Mouse (Mus musculus): Measurements from ENCODE around the gene Rexo5. TPM values are rescaled to one million over a fixed set of nuclear protein-coding genes. Genes with fewer than 3 reads are reported as not detected.
A peak's percentile ranks its signal among the peaks of the same experiment; 100 is the strongest.

Gene Rexo5
- polyA plus RNA-seq, 1 experiment from 2014 or later: 10.8 TPM

- no peak for ATAC-seq (replicated peaks)
- H3K27me3 ChIP-seq (replicated peaks): no peaks in the 10 kb centered on the region
- no peaks in the 10 kb centered on the region for H3K9me3 ChIP-seq
- 73% methylated on average over 4 of the region's 4 CpGs for WGBS
- H3K4me1 ChIP-seq: 0 out of 2 replicates have a peak, but pooled peaks cover 5% of the 10 kb centered on the region
- H3K9ac ChIP-seq: no peak overlapping the region
- H3K4me2 ChIP-seq: no peak overlapping the region
- no peak overlapping the region for H3K4me3 ChIP-seq
- H3K36me3 ChIP-seq (replicated peaks): no peaks in the 10 kb centered on the region
- H3K27ac ChIP-seq: no peak overlapping the region
Measured at GRCm38 (mm10) chr7:119872204-119872603, 78.4 kb downstream of the Rexo5 start.

DNA sequence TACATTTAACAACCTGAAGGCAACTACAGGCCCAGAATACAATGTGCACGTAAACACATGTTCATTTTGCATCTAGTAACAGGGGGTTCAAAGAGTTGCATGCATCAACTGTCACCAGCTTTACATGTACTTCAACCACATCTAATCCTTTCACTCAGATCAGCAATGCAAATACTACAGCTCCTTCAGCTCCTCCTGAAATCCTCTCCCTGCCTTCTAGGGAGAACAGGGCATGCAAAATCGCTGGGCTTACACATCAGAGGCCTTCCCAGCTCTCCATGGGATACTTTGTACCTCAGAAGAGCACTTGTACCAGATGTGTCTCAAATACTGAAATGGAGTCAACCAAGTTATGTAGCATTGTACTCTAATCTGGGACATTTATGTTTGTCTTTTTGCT, 79.2 kb downstream of the Rexo5 start:
- Histone ChIP-seq H3K4me3 (no peak overlapping the region), H3K9me3 (no peaks in the 10 kb centered on the region), H3K9ac (no peak overlapping the region), H3K4me2 (no peak overlapping the region), H3K4me1 (0 out of 2 replicates have a peak, but pooled peaks cover 5% of the 10 kb centered on the region), H3K27ac (no peak overlapping the region), H3K36me3 (replicated peaks) (no peaks in the 10 kb centered on the region), H3K27me3 (replicated peaks) (no peaks in the 10 kb centered on the region)
- WGBS: 15% methylated on average over 2 of the region's 2 CpGs
- ATAC-seq (replicated peaks): 0 out of 2 replicates have a peak, but pooled peaks have one; percentile 42

GRCm38 (mm10) chr7:119875776-119876440, 82.1 kb downstream of the Rexo5 start:
- ATAC-seq (replicated peaks): no peak
- H3K9me3 ChIP-seq: no peaks in the 10 kb centered on the region
- no peaks in the 10 kb centered on the region for H3K27me3 ChIP-seq (replicated peaks)
- H3K4me1 ChIP-seq: 0 out of 2 replicates have a peak, but pooled peaks cover 5% of the 10 kb centered on the region
- no peak overlapping the region for H3K27ac ChIP-seq
- H3K4me2 ChIP-seq: no peak overlapping the region
- H3K9ac ChIP-seq: no peak overlapping the region
- 60% methylated on average over 3 of the region's 3 CpGs for WGBS
- no peaks in the 10 kb centered on the region for H3K36me3 ChIP-seq (replicated peaks)
- H3K4me3 ChIP-seq: no peak overlapping the region

DNA sequence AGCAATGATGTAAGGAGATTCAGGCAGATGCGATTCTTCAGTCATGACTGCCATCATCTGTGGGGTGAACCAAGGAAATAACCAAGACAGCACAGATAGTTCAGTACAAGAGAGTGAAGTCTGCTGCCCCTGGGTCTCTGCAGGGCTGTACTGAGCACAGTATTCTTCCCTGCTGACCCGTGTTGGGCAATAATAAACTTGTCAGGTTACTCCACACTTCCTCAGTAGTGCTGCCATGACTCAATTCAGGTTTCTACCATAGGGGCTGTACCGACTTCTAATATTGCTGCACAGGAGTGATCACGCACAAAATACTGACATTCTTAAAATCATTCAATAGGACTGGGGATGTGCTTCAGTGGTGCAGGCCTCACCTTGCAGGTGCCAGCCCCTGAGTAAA, 85.4 kb downstream of the Rexo5 start:
- Histone ChIP-seq H3K9ac (no peak overlapping the region), H3K9me3 (no peaks in the 10 kb centered on the region), H3K27ac (no peak overlapping the region), H3K4me2 (no peak overlapping the region), H3K36me3 (replicated peaks) (no peaks in the 10 kb centered on the region), H3K4me1 (no peaks in the 10 kb centered on the region), H3K4me3 (no peak overlapping the region), H3K27me3 (replicated peaks) (no peaks in the 10 kb centered on the region)
- 93% methylated on average over 4 of the region's 4 CpGs for WGBS
- no peak for ATAC-seq (replicated peaks)

DNA sequence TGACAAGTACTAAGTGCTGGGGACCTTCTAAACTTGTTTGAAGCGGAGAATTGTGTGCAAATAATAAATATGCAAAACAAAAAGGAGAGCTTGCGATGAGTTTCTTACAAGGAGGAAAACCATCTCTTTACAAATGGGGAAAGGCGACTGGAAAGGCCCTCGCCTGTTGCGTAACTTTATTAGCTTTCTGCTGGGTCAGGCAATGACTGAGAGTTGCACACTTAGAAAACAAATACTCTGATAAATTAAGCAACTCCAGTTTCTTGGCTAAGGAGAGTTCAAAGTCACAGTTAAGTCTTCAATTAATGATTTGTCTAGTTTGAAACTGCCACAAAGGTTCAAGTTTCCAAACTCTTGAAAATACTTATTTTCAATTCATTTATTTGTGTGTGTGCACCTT, 86.5 kb downstream of the Rexo5 start:
- no peaks in the 10 kb centered on the region for H3K36me3 ChIP-seq (replicated peaks)
- H3K27ac ChIP-seq: no peak overlapping the region
- no peak overlapping the region for H3K9ac ChIP-seq
- H3K9me3 ChIP-seq: no peaks in the 10 kb centered on the region
- H3K4me1 ChIP-seq: no peaks in the 10 kb centered on the region
- no peak for ATAC-seq (replicated peaks)
- no peaks in the 10 kb centered on the region for H3K27me3 ChIP-seq (replicated peaks)
- 91% methylated on average over 5 of the region's 5 CpGs for WGBS
- H3K4me3 ChIP-seq: no peak overlapping the region
- no peak overlapping the region for H3K4me2 ChIP-seq

GRCm38 (mm10) chr7:119881229-119881628, 87.4 kb downstream of the Rexo5 start:
- ATAC-seq (replicated peaks): no peak
- no peaks in the 10 kb centered on the region for H3K36me3 ChIP-seq (replicated peaks)
- no peaks in the 10 kb centered on the region for H3K4me1 ChIP-seq
- H3K27me3 ChIP-seq (replicated peaks): no peaks in the 10 kb centered on the region
- no peak overlapping the region for H3K4me3 ChIP-seq
- 85% methylated on average over 2 of the region's 2 CpGs for WGBS
- H3K4me2 ChIP-seq: no peak overlapping the region
- H3K27ac ChIP-seq: no peak overlapping the region
- no peak overlapping the region for H3K9ac ChIP-seq
- H3K9me3 ChIP-seq: no peaks in the 10 kb centered on the region

DNA sequence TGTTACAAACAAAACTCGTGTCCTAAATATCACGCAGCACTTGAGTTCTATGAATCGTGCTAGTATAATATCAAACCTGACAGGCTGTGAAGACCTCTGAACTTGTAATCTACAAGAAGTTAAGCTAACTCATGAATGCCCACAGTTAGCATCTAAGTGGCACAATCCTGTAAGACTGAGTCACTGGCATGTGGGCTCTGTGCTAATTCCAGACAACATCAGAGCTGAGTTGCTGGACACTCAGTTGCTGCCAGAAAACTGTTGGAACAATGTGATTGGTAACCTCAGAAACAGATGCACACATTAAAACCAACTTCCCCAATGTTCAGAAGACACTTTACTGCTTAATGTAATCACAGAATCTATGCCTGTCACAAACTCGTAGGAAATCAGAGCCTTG, 94.1 kb downstream of the Rexo5 start:
- no peaks in the 10 kb centered on the region for H3K9me3 ChIP-seq
- 91% methylated on average over 4 of the region's 4 CpGs for WGBS
- H3K9ac ChIP-seq: no peak overlapping the region
- H3K27ac ChIP-seq: no peak overlapping the region
- peaks cover 2% of the 10 kb centered on the region; the same call in 1 of the 2 replicates for H3K4me1 ChIP-seq
- no peak overlapping the region for H3K4me3 ChIP-seq
- H3K4me2 ChIP-seq: no peak overlapping the region
- ATAC-seq (replicated peaks): no peak
- H3K27me3 ChIP-seq (replicated peaks): no peaks in the 10 kb centered on the region
- H3K36me3 ChIP-seq (replicated peaks): no peaks in the 10 kb centered on the region

GRCm38 (mm10) chr7:119892198-119892597, 98.4 kb downstream of the Rexo5 start:
- Histone ChIP-seq H3K27me3 (replicated peaks) (no peaks in the 10 kb centered on the region), H3K4me1 (peaks cover 31% of the 10 kb centered on the region), H3K4me3 (no peak overlapping the region), H3K27ac (no peak overlapping the region), H3K36me3 (replicated peaks) (no peaks in the 10 kb centered on the region), H3K4me2 (no peak overlapping the region), H3K9me3 (no peaks in the 10 kb centered on the region), H3K9ac (no peak overlapping the region)
- ATAC-seq (replicated peaks): no peak
- WGBS: 96% methylated on average over 1 of the region's 1 CpGs

GRCm38 (mm10) chr7:119892742-119893141, 98.9 kb downstream of the Rexo5 start:
- WGBS: 97% methylated on average over 4 of the region's 4 CpGs
- no peak for ATAC-seq (replicated peaks)
- no peaks in the 10 kb centered on the region for H3K36me3 ChIP-seq (replicated peaks)

DNA sequence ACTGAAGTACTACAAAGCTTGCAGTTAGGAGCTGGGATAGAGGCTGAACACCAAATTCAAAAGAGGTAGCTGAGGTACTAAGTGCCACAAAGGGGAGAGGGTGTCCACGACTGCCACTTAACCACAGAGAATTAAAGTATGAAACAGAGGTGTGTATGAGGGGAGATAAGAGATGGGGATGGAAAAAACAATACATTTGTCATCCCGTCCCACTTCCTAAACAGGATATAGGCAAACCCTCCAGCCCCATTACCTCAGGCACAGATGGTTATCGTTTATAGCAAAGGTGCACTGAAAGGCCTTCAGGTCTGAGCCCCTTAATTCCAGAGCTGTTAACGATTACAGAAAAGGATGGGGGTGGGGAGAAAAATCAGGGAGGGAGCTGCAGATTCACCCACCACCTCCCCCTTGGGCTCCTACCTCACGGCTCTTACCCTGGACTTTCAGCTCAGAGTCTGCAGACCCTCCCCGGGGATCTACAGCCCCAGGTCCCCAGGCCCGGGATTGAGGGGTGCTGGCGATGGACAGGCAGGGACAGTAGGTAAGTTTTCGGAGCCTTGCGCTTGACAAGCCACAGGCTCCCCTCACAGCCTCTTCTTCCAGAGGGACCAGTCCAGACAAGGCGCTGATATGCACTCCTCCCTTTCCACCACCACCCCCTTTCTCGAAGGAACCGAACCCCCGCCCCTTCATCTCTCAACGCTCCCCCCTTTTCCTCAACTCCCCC, 101.2 kb downstream of the Rexo5 start:
- Histone ChIP-seq H3K36me3 (replicated peaks) (no peaks in the 10 kb centered on the region), H3K9ac (peak overlapping the region; percentile 86), H3K4me1 (peaks cover 37% of the 10 kb centered on the region), H3K27ac (peak overlapping the region; percentile 98), H3K27me3 (replicated peaks) (no peaks in the 10 kb centered on the region), H3K4me2 (peak overlapping the region; percentile 64), H3K9me3 (no peaks in the 10 kb centered on the region), H3K4me3 (peak overlapping the region; percentile 82)
- 2% methylated on average over 13 of the region's 15 CpGs for WGBS
- ATAC-seq (replicated peaks): peak; percentile 73

More at GRCm38 (mm10) chr7:119892742-119893141, 98.9 kb downstream of the Rexo5 start:
- Histone ChIP-seq H3K4me2 (no peak overlapping the region), H3K27ac (no peak overlapping the region), H3K27me3 (replicated peaks) (no peaks in the 10 kb centered on the region), H3K9me3 (no peaks in the 10 kb centered on the region), H3K9ac (no peak overlapping the region), H3K4me1 (peaks cover 37% of the 10 kb centered on the region), H3K4me3 (no peak overlapping the region)

GRCm38 (mm10) chr7:119895639-119896512, 102.1 kb downstream of the Rexo5 start, which contains the start of the genes Lyrm1 and Dcun1d3:
Lyrm1 (plus strand) TSS chr7:119895861.
Dcun1d3 (minus strand) TSS chr7:119896298.
- no peaks in the 10 kb centered on the region for H3K36me3 ChIP-seq (replicated peaks)
- under 1% methylated on average over 63 of the region's 63 CpGs for WGBS

More at GRCm38 (mm10) chr7:119895639-119896512, 102.1 kb downstream of the Rexo5 start, which contains the start of the genes Lyrm1 and Dcun1d3:
- ATAC-seq (replicated peaks): peak; percentile 98
- H3K27me3 ChIP-seq (replicated peaks): no peaks in the 10 kb centered on the region
- peak within 1 kb of the TSS; percentile 98 for H3K27ac ChIP-seq
- no peaks in the 10 kb centered on the region for H3K9me3 ChIP-seq
- peak within 1 kb of the TSS; percentile 86 for H3K9ac ChIP-seq
- H3K4me2 ChIP-seq: peak within 1 kb of the TSS; percentile 72
- H3K4me1 ChIP-seq: peaks cover 37% of the 10 kb centered on the region
- peak within 1 kb of the TSS; percentile 82 for H3K4me3 ChIP-seq

Measured in midbrain, embryonic 15.5 days (tissue).